Mouse (Mus musculus) layer of hippocampus, adult 8-10 months (tissue): ENCODE results near the gene Ugt1a6a. TPM values are rescaled to one million over a fixed set of nuclear protein-coding genes. Genes with fewer than 3 reads are reported as not detected.
"Not testable (repeated sequence)": the region's sequence is repeated elsewhere in the genome, so short reads cannot be mapped to it uniquely, and the experiment has no call there.

Source experiments
- DNase-seq, 2 experiments: peaks; one replicate each; pipeline ENCODE4 v3.0.0; 2022; ENCODE audit warnings: low spot score in 2 of 2
- total RNA-seq, 4 experiments: library from RNA; stranded (reverse); gene quantifications; 2 replicates each; pipeline ENCODE4 v1.2.4; 2022

Ugt1a6a gene
- 1 to 10 TPM; 1.4 to 4.1 (median 2.2) TPM for total RNA-seq

- peak in 1 of 2 experiments; percentile 14 for DNase-seq
These were observed at the start of gene Ugt1a6a for GRCm38 (mm10) chr1:88134457-88135011. TSS of gene Ugt1a6a (plus strand) at chr1:88134809.

- DNase-seq: no peak
These were observed 48.5 kb upstream of the Ugt1a6a start for GRCm38 (mm10) chr1:88086125-88086524.

GRCm38 (mm10) chr1:88087513-88087912 lies 47.1 kb upstream of the Ugt1a6a start, which contains the start of gene Ugt1a8:
TSS of gene Ugt1a8 (plus strand) at chr1:88087813.
- DNase-seq: no peak

GRCm38 (mm10) chr1:88092341-88092740 lies 42.3 kb upstream of the Ugt1a6a start:
- DNase-seq: no peak

GRCm38 (mm10) chr1:88094270-88094676 lies 40.3 kb upstream of the Ugt1a6a start:
- not testable (repeated sequence) for DNase-seq

- no peak for DNase-seq
These were observed 39.6 kb upstream of the Ugt1a6a start, which contains the start of gene Ugt1a7c for GRCm38 (mm10) chr1:88094941-88095492. TSS of gene Ugt1a7c (plus strand) at chr1:88095062.

- DNase-seq: not testable (repeated sequence)
These were observed 36.1 kb upstream of the Ugt1a6a start for GRCm38 (mm10) chr1:88098546-88098945.

GRCm38 (mm10) chr1:88099691-88100090 lies 34.9 kb upstream of the Ugt1a6a start:
- DNase-seq: not testable (repeated sequence)

- DNase-seq: not testable (repeated sequence)
These were observed 31.6 kb upstream of the Ugt1a6a start, which contains the start of gene Ugt1a6b for GRCm38 (mm10) chr1:88103019-88103418. TSS of gene Ugt1a6b (plus strand) at chr1:88103252.

GRCm38 (mm10) chr1:88103697-88104468 lies 30.7 kb upstream of the Ugt1a6a start:
- not testable (repeated sequence) for DNase-seq

GRCm38 (mm10) chr1:88104667-88105430 lies 29.8 kb upstream of the Ugt1a6a start:
- DNase-seq: no peak

- no peak for DNase-seq
These were observed 29.0 kb upstream of the Ugt1a6a start for GRCm38 (mm10) chr1:88105656-88106055.

- DNase-seq: not testable (repeated sequence)
These were observed 25.5 kb upstream of the Ugt1a6a start for GRCm38 (mm10) chr1:88109027-88109557.

GRCm38 (mm10) chr1:88109604-88110003 lies 25.0 kb upstream of the Ugt1a6a start:
- not testable (repeated sequence) for DNase-seq

- not testable (repeated sequence) for DNase-seq
These were observed 21.8 kb upstream of the Ugt1a6a start for GRCm38 (mm10) chr1:88112769-88113168.

GRCm38 (mm10) chr1:88120550-88120949 lies 14.1 kb upstream of the Ugt1a6a start:
- DNase-seq: not testable (repeated sequence)

- not testable (repeated sequence) for DNase-seq
These were observed 13.1 kb upstream of the Ugt1a6a start for GRCm38 (mm10) chr1:88121521-88121920.

- DNase-seq: not testable (repeated sequence)
These were observed 8.7 kb upstream of the Ugt1a6a start for GRCm38 (mm10) chr1:88125827-88126360.

GRCm38 (mm10) chr1:88129091-88129490 lies 5.5 kb upstream of the Ugt1a6a start:
- not testable (repeated sequence) for DNase-seq

- not testable (repeated sequence) for DNase-seq
These were observed 4.4 kb upstream of the Ugt1a6a start for GRCm38 (mm10) chr1:88130223-88130622.
